Mouse (Mus musculus) lung, postnatal 10 days (tissue): ENCODE data around the gene 1700066M21Rik.

ENCODE experiments used
- DNase-seq: peaks from one replicate; pipeline ENCODE4 v3.0.0; 2021

1700066M21Rik gene

DNA sequence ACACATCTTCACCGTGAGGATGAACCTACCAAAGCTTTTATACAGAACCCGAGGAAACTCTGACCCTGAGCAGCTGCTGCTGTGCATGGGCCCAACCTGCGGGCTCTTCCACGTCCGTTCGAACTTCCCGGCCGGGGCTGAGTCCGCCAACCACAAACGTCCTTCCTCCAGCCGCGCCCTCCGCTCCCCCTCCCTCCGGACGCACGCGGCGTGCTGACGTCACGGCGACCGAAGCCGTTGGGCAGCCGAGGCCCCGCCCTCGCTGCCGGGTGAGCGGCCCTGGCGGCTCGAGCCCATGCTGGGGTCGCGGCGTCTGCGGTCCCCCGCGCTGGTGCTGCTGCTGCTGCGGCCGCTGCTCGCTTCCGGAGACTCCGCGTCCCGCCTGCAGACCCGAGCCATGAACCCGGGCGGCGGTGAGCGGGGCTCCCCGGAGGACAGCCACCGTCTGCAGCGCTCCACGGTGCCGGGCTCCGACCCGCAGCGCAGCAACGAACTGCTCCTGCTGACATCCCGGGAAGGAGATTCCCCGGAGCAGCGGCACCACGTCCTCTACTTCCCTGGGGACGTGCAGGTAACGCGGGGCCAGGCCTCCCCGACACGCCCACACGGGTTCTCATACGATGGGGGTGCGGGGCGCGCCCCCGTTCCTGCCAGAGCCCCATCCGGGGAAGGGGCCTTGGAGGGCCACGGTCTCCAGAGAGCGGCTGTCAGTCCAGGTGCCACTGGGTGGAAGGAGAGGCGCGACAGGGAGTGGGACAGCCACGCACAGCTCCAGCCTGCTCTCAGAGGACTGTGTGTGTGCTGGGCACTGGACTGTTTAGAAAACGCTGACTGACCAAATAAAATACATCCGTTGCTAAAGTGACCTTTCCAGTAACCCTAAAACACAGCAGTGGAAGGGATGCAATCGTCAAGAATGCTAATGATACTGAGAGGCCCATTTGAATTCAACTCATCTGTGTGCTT lies at the start of gene 1700066M21Rik:
1700066M21Rik (plus strand) TSS at position 245 of the 966 bp plus-strand sequence.
- peak; percentile 96 for DNase-seq

DNA sequence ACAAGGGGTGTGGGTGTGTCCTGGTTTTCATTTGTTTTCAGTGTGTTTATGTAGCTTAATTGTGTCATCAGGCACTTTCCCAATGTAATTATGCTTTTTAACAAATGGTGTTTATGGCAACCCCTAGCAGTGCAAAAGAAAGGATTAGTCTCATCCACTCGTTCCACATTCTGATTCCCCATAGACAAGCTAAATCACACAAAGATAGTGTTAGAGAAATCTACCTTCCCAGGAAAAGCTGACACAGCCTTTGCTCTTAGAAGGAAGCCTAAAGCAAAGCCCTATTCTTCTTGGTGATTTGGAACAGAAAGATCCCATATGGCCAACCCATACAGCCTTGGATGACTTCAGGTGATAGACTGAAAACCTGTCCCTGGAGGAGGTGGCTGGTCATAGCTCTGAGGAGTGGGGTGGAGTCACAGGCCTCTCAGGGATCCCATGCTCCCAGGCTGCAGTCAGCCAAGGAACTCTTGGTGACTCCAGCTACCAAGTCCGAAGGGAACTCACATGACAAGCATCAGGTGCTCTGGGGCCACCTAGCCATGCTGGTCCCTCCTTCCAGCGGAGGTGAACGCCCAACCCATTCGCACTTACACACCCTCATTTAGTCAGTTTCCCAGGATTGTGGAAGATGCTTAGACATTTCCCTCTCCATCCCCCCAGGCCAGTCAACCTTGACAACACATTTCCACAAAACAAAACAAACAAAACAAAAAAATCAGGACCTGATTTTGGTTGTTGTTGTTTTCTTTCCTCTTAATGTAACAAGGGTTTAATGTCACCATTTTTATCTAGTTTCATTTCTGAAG lies 47.9 kb upstream of the 1700066M21Rik start:
- no peak for DNase-seq

DNA sequence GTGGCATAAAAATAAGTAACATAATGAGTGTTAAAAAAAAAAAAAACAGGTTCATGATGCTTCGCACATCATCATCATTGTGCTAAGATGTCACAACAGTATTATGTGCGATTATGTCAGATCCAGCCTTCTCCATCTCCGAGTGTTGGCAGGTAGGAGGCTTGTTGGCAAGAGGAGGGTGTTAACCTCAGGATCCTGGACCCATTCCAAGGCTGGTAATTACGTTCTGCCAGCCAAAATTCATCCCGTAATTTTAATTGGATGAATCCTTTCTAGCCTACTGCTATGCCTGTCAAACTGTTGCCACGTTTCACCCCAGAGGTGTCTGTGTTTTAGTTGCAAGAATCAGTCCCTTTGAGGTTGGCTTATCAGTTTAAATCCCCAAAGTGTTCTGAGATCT lies 47.2 kb upstream of the 1700066M21Rik start:
- peak; percentile 17 for DNase-seq

DNA sequence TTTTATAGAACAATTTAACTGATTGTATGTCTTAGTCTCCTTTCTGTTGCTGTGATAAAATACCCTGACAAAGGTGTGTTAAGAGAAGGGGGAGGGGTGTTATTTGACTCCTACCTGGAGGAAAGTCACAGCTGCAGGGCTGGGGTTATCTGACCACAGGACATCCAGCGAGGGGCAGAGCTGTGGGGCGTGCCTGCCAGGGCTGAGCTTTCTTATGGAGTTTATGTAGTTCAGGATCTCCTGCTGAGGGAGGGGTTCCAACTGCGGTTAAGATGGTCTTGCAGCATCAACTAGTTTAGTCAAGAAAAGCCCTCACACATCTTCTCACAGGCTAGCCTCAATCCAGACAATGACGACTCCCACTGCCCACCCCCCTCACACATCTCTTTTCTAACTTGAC lies 45.4 kb upstream of the 1700066M21Rik start:
- DNase-seq: no peak

DNA sequence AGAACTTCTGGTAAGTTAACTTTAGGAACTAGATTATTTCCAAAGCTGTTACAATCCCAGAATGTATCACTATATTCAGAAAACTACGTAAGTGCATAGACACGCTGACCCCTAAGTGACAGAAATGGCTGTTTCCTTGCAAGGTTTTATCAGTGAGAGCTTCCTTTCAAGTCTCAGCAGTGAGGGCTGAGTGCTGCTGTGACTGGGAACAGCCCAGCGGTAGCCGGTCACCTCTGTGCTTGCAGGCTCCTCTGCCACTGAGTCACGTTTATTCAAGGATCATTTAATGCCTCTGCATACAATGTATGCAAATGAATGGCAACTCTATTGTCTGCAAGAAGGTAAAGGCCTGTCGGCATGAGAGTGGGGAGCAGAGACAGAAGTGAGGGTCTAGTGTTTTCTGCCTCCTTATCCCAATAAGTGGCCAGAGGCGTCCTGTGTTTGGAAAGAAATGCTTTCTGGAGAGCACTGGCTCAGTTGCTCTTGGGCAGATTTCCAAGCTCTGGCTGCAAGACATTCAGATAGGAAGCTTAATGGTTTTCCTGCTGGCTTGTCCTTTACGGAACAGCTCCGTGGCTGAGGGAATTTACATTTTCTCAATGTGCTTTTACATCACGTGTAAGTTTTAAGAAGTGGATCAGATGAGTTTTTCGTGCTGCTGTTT lies 43.7 kb upstream of the 1700066M21Rik start:
- peak; percentile 64 for DNase-seq

DNA sequence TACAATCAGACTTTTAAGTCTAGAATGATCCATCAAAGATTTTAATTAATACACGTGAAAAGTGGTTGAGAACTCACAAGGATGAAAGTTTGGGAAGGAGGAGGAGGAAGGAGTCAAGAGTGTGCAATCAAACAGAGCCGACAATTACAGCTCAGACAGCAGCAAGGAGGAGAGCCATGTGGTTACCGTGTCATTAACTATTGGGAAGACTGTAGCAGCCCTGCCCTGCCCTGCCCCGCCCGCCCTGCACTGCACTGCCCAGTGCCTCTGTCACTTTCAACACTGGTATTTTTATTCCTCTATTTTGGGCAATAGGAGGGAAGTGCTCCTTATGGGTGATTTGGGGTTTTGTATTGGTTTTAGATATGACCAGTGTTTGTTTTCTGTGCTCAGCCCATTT lies 42.2 kb upstream of the 1700066M21Rik start:
- no peak for DNase-seq

DNA sequence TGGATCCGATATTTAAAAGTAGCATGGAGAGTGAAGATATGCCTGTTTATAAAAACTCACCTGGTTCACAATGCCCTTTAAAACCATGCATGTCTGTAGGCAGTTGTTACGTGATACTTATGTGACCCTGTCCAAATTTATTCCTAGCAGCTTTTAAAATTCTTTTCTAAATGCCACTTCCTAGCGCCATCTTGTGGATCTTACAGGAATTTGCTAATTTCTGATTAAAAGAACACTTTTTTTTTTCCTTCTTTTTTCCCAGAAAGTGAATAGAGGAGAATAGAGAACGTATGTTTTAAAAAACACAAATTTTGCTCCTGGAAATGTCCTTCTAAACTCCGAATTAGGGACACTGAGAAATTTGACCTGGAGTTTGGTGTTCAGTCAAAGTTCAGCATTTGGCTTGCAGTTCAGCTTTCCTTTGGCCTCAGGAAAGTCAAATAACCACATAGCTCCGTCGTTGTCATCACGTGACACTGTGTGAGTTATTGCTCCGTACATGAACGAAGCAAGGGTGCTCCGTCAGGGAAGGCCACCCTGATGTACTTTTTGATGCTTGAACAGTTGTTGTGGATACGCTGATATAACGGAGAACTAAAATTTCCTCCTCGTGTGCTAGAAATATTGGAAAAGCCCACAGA lies 38.1 kb upstream of the 1700066M21Rik start:
- DNase-seq: peak; percentile 10

DNA sequence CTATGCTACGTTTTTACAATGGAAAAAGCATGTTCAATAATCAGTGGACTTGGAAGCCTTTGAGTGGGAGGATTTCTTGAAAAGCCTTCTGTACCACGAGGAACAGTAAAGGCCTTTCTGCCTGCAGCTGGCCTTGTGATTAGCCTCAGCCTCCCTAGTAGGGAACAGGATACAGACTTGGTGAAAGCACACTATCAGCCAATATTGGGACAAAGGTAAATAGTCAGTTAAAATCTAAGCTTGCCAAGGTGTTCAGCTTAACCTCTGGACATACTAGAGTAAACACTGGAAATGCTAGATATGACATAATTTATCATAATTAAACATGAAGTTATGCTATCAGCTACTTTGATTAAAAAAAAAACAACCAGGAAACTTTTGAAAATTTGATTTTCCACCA lies 36.2 kb upstream of the 1700066M21Rik start:
- no peak for DNase-seq

DNA sequence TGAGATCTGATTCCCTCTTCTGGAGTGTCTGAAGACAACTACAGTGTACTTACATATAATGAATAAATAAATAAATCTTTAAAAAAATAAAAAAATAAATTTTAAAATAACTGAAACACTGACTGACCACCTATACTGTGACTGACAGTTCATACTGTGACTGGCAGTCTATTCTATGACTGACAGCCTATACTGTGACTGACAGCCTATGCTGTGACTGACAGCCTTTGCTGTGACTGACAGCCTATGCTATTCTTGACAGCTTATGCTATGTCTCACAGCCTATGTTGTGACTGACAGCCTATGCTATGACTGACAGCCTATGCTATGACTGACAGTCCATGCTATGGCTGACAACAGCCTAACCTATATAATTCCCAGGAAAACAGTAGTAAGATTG lies 29.9 kb upstream of the 1700066M21Rik start:
- DNase-seq: no peak

DNA sequence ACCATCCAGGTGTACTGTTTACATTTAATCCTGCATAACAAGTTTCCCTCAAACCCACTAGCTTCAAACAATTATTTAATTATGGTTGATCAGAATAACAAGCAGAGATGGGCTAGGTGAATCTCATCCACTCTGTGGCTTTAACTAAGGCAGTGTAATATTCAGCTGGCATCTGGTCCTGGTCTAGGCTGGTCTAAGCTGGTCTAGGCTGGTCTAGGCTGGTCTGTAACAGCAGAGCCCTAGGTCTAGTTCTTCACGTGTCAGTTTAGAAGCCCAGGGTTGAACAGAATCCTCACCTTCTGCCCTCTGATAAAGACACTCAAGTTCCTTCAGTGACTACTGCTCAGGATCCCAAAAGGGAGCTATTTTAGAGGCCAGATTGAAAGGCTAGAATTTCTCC lies 25.5 kb upstream of the 1700066M21Rik start:
- no peak for DNase-seq

DNA sequence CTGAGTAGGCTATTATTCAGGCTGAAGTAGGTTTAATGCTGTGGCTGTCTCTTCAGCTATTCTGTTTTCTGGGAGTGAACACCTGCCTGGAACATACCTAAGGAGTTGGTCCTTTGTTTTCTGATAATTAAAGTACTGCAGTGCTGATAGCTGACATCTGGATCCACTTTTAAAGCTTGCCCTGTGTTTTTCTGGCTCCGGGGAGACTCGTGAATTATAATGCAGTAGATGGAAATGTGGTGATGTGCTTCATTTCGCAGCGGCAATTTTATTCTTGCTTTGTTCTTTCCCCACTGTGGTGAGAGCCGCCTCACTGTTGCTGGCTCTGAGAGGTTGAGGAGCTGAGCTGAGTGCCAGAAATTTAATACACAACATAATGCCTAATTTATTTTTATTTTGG lies 18.9 kb upstream of the 1700066M21Rik start:
- no peak for DNase-seq

DNA sequence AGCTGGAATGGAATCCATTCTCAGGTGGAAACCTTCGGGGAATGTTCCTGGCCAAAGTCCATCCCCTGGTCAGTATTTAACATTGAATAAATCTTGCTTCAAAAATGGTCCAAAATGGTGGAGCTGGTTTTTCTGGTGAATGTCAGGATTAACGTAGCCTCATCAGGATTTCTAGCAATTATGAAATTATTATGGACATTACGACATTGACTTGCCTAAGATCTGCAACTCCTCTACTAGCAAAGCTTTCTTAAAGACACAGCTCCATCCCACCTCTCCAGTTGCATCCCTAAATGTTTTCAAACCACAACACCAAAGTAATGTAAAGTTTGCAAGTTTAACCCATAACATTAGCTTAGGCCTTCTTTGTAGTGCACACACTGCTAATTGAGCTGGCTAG lies 10.0 kb upstream of the 1700066M21Rik start:
- DNase-seq: no peak

DNA sequence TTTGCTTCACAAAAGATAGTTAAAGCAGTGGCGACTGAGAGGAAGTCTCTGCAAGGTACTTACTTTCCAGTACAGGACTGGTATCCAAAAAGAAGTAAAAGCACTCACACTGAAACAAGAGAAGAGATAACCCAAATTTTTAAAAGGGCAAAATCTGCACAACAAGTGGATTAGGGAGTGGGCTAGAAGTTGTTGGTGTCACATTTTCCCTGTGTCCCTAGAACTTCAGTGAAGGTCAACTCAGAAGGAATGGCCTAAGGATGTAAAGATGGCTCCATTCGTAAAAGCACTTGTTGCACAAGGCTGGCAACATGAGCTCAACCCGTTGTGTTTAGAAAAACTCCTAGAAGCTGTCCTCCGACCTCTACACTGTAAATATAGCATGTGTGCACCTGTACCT lies 8.3 kb upstream of the 1700066M21Rik start:
- no peak for DNase-seq

DNA sequence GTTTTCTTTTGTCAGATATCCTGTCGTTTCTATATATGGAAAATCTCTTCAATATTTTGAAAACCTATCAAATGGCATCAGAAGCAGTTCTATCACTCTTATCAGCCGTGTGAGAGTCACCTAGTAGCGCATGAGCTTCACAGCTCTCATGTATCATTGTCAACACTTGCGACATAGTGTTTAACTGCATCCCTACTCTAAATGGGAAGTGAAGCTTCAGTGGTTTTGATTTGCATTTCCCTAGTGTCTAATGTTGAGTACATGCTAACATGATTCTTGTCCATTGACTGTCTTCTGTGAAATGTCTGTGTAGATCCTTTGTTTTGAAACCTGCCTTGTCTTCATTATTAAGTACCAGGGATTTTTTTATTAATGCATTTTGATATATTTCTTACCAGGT lies 7.0 kb upstream of the 1700066M21Rik start:
- no peak for DNase-seq

DNA sequence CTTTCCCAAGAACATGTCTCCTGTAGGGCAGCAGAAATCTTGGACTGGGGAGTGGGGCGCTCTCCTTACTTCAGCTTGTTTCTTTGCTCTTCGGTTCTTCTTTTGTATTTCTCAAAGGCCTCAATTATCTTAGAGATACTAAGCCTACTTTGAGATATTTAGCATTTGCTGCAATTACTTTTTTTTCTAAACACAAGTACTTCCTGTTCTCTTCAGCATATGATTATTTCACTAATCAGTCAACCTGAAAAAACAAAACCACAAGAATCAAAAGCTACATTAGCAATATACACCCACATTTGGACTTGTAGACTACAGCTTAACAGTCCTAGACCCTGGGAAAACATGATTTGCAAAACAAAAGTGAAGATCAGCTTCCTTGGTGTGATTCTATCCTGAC lies 2.1 kb upstream of the 1700066M21Rik start:
- no peak for DNase-seq

DNA sequence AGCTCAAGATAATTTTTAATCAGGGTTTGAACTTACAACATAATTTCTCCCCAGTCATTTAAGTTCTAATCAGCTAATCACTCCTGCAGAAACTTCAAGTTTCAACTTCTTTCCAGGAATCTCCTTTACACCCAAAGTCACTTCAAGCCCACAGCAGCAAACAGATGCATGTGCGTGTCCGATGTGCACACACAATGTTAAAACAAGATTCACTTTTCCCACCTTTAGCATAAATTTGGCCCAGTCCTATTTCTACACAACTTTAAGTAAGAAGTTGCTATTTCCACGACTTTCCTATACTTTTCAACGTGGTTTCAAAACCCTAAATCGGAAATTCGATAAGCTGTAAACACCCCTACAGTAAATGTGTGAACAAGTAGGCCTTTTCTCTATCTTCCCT lies 614 bp upstream of the 1700066M21Rik start:
- DNase-seq: no peak

DNA sequence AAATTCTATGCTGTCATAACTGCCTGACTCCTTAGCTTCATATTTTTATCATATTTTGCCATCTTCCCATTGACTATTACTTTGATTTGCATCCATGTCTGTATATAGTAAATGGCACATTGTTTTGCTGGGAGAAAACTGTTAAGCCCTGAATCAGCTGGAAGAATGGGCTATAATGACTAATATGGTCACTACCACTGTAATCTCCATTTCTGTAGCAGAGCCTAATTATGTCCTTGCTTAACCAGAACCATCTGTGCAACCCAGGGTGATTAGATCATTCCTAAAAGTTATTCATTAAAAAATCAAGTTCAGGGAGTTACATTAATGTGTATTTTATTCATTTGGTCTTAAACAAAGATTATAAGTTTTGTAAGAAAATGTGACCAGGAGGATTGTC lies 9.1 kb downstream of the 1700066M21Rik start:
- DNase-seq: no peak

DNA sequence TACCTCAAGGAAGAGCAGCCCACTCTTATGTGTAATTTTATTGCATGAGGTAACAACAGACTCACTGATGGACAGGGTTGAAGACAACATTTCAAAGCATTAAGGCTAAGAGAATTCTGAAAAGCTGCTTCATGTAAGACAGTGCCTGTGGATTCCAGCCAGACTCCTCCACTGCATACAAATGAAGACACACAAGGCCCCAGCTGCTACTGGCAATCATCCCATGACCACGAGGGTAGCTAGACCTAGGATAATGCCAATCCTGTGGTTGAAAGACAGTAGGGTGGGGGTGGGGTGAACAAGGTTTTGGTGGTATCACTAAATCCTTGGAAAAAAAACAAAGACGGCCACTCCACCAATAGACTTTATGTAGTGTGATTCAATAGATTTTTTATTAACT lies 10.5 kb downstream of the 1700066M21Rik start:
- DNase-seq: peak; percentile 12

DNA sequence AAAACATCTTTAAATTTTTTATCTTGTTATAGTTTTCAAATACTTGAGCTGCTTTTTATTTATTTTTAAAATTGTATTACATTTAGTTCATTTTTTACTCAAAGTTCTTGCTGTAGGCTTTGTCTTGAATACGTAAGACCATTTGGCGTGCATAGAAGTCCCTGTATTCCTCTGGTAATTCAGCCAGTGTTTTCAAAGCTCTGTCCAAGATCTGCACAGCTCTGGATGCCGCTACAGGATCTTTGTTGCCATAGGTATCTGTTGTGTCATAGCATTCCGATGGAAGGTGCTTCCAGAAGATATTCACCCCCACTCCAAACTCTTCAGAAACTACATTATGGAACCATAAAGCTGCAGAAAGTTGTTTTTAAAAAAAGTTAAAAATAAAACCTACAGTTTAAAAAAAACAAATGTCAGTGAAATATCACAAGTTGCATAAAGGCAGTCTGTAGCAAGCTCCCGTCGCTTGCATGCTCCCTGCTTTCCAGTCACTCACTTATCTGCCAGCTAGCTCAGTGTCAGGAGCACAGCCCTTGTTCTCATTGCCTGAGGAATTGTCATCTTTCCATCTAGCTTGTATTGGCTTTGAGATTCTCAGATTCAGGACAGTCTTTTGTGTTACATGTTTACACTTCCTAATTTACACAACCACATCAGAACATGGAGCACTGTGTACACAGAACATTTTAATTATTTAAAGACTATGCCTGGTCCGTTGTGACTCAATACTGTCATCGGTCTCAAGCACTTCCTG lies 11.2 kb downstream of the 1700066M21Rik start:
- DNase-seq: no peak

DNA sequence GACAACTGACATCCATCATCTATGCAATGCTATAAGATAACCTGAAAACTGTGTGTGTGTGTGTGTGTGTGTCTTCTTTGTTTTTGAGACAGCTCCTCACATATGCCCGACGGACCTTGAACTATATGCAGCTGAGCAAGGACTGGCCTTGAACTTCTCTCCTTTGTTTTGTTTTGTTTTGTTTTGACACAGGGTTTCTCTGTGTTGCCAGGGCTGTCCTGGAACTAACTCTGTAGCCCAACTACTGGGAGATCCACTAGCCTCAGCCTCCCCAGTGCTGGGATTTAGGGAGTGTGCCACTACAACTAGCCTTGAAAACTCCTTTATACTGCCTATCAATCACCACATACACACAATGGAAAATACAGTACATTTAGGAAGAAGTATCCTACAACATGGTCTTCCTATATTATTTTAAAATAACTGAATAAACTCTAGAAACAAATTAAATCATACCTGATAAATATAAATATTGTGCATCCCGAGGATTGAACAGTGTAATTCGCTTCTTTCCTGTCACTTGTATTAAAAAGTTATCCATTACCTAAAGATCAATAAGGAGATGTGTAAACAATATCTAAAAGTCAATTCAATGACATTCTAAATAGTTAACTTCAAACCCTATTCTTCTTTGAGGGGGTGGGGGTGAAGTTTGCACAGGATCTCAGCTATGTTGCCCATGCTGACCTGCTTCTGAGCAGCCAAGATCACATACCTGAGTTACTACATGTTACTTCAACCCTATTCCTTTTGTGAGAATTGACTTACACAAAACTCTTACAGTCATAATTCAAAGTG lies 13.8 kb downstream of the 1700066M21Rik start:
- DNase-seq: no peak

DNA sequence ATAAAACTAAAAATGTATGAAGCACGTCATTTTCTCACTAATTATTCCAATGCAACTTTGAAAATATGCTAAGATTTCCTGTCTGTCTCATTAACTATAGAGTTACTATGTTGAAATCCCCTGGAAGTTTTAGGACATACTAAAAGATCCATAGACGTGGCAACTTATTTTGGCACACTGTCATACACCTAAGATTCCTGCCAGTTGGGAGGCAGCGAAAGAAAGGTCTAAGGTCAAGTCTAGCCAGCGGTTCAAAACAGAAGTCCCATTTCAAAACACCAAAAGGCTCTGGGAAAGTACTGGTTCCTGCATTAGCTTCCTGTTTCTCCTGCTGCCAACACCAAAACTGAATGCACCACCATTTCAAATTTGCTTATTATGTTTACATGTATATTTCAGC lies 15.0 kb downstream of the 1700066M21Rik start:
- DNase-seq: no peak
